Comparison of ENCODE assay signal across 26 mouse cellular contexts in genomic region chr4:116693785-116694184, GRCm38 (mm10). TPM values are rescaled to one million over a fixed set of nuclear protein-coding genes. Genes with fewer than 3 reads are reported as not detected.
DNase-seq lines count a peak whose midpoint lies in the region; ATAC-seq and TF ChIP-seq lines count a peak whose summit lies in the region.
"Had no signal": no experiment of that assay in that cellular context is flagged by ENCODE, and none has a peak within 500 bp of the region (broad histone marks: within the 10 kb centered on the region; RNA-seq: fewer than 3 reads in every experiment).

No protein-coding gene starts in this region.

- no peak overlapping the region for H3K9ac ChIP-seq in liver, adult 2 months (ENCODE audit: low read depth, low read length)
- no peak overlapping the region for H3K9ac ChIP-seq in liver, embryonic 11.5 days (ENCODE audit: low read depth, low read length)
- H3K9ac ChIP-seq in ES-Bruce4 (ENCODE audit: low read depth, poor library complexity, severe bottlenecking) = no peak overlapping the region
- H3K9ac ChIP-seq: embryonic facial prominence, embryonic 13.5 days; embryonic facial prominence, embryonic 15.5 days; forebrain, embryonic 12.5 days had no signal

- peaks cover 11% of the 10 kb centered on the region; the same call in 1 of the 2 replicates for H3K79me2 ChIP-seq in liver, adult 2 months (ENCODE audit: control insufficient read depth, insufficient read depth, low read length)

- no peak overlapping the region for H3K4me3 ChIP-seq in liver, adult 2 months (ENCODE audit: insufficient read depth, low read depth, low read length)
- no peak overlapping the region for H3K4me3 ChIP-seq in liver, embryonic 11.5 days (ENCODE audit: low read depth, low read length)
- H3K4me3 ChIP-seq in ES-Bruce4 (ENCODE audit: low read depth, low read length) = no peak overlapping the region
- H3K4me3 ChIP-seq: embryonic facial prominence, embryonic 13.5 days; embryonic facial prominence, embryonic 15.5 days; erythroblast, embryonic 14.5 days; forebrain, embryonic 10.5 days; forebrain, embryonic 12.5 days had no signal

- H3K4me1 ChIP-seq in liver, adult 2 months (ENCODE audit: control insufficient read depth, insufficient read depth, low read length) = peaks cover 39% of the 10 kb centered on the region
- no peaks in the 10 kb centered on the region for H3K4me1 ChIP-seq in liver, embryonic 11.5 days (replicated peaks; ENCODE audit: control insufficient read depth, insufficient read depth, low read length)
- H3K4me1 ChIP-seq in ES-Bruce4 (ENCODE audit: control insufficient read depth, insufficient read depth, low read length) = no peaks in the 10 kb centered on the region
- H3K4me1 ChIP-seq: embryonic facial prominence, embryonic 15.5 days; forebrain, embryonic 10.5 days; forebrain, embryonic 12.5 days had no signal

- H3K27ac ChIP-seq in liver, adult 2 months (replicated peaks; ENCODE audit: insufficient read depth, low read depth, low read length) = no peak overlapping the region
- no peak overlapping the region for H3K27ac ChIP-seq in liver, embryonic 11.5 days (ENCODE audit: low read depth, low read length)
- H3K27ac ChIP-seq in ES-Bruce4 (ENCODE audit: insufficient read depth, low read length) = 0 out of 2 replicates have a peak overlapping the region, but pooled peaks have one; percentile 16
- H3K27ac ChIP-seq: embryonic facial prominence, embryonic 13.5 days; embryonic facial prominence, embryonic 15.5 days; forebrain, embryonic 10.5 days; forebrain, embryonic 12.5 days had no signal

- H3K27me3 ChIP-seq in liver, adult 2 months (ENCODE audit: control insufficient read depth, insufficient read depth, low read length) = no peaks in the 10 kb centered on the region
- H3K27me3 ChIP-seq in liver, embryonic 11.5 days (replicated peaks; ENCODE audit: control insufficient read depth, insufficient read depth, low read length) = no peaks in the 10 kb centered on the region
- H3K27me3 ChIP-seq in ES-Bruce4 (ENCODE audit: control insufficient read depth, insufficient read depth, low read length, poor library complexity, severe bottlenecking) = no peaks in the 10 kb centered on the region
- H3K27me3 ChIP-seq: embryonic facial prominence, embryonic 13.5 days; embryonic facial prominence, embryonic 15.5 days; forebrain, embryonic 12.5 days had no signal

- no peak for TF ChIP-seq POLR2A in liver, adult 2 months (IDR thresholded peaks at IDR 0.05; ENCODE audit: extremely low read depth, insufficient read depth, low read length)
- no peak for TF ChIP-seq POLR2A in ES-Bruce4 (IDR thresholded peaks at IDR 0.05; ENCODE audit: insufficient read depth, low read length)

- no peak for TF ChIP-seq EP300 in ES-Bruce4 (IDR thresholded peaks at IDR 0.05; ENCODE audit: insufficient read depth, low read depth, low read length)

- ATAC-seq in liver, embryonic 11.5 days (replicated peaks; ENCODE audit: low FRiP score) = no peak
- no peak for ATAC-seq in inflammation-experienced regulatory T-cells, adult 6 months
- ATAC-seq: activated CD4-positive, CD25-positive, alpha-beta regulatory T cell, adult 4 months; forebrain, embryonic 14.5 days; forebrain, embryonic 16.5 days had no signal

- no peaks in the 10 kb centered on the region for H3K9me3 ChIP-seq in liver, embryonic 11.5 days (ENCODE audit: control insufficient read depth, low read length)
- H3K9me3 ChIP-seq in ES-Bruce4 (replicated peaks; ENCODE audit: control insufficient read depth, insufficient read depth, low read length, poor library complexity, severe bottlenecking) = no peaks in the 10 kb centered on the region
- H3K9me3 ChIP-seq: embryonic facial prominence, embryonic 13.5 days; embryonic facial prominence, embryonic 15.5 days; forebrain, embryonic 10.5 days; forebrain, embryonic 12.5 days; G1E had no signal

- TF ChIP-seq CTCF in liver, adult 2 months (IDR thresholded peaks at IDR 0.05; ENCODE audit: low read depth, low read length) = no peak
- TF ChIP-seq CTCF in ES-Bruce4 (IDR thresholded peaks at IDR 0.05; ENCODE audit: low read depth, low read length) = no peak

- H3K36me3 ChIP-seq in liver, adult 2 months (ENCODE audit: control insufficient read depth, insufficient read depth, low read length) = peaks cover 84% of the 10 kb centered on the region
- peaks cover 47% of the 10 kb centered on the region for H3K36me3 ChIP-seq in liver, embryonic 11.5 days (ENCODE audit: control insufficient read depth, insufficient read depth, low read length)
- H3K36me3 ChIP-seq in ES-Bruce4 (ENCODE audit: control insufficient read depth, insufficient read depth, low read length, poor library complexity, severe bottlenecking) = peaks cover 97% of the 10 kb centered on the region

- peak; percentile 35 for DNase-seq in liver, adult 2 months (ENCODE audit: extremely low read depth, low read depth, low spot score)
- DNase-seq in liver, embryonic 11.5 days (ENCODE audit: low spot score) = no peak
- peak; percentile 62 for DNase-seq in Muller cell, postnatal 12 days (ENCODE audit: inconsistent ontology term)
- DNase-seq in brain, adult 2 months (ENCODE audit: low read depth, low spot score) = peak; percentile 67
- DNase-seq in embryo, embryonic 10 days (ENCODE audit: low spot score) = no peak
- no peak for DNase-seq in layer of hippocampus, adult 9-10 months (ENCODE audit: low spot score)
- DNase-seq: adrenal gland, adult 8-10 months; adrenal gland, postnatal 14 days; adrenal gland, postnatal 36 days; cerebellum, adult 11 months; cerebellum, adult 2 months; cerebellum, adult 9-10 months; cerebellum, postnatal 10 days; cerebellum, postnatal 25 days; embryo, embryonic 11 days had no signal

- WGBS in liver, adult 2 months = 34% methylated on average over 2 of the region's 2 CpGs
- 89% methylated on average over 2 of the region's 2 CpGs for WGBS in liver, embryonic 11.5 days

- no peak overlapping the region for H3K4me2 ChIP-seq in liver, embryonic 11.5 days
- H3K4me2 ChIP-seq: embryonic facial prominence, embryonic 13.5 days; embryonic facial prominence, embryonic 15.5 days; forebrain, embryonic 12.5 days had no signal

RNA-seq across cellular contexts. Expression of gene Prdx1, which starts 8.4 kb away (rescaled TPM):
- 868 and 925 TPM in 2 replicates for total RNA-seq in liver, adult 2 months (2014; rRNA removed)
- 376 and 421 TPM in 2 replicates for polyA plus RNA-seq in liver, adult 2 months (2012; rRNA removed)
- 1,160 and 1,259 TPM in 2 replicates for polyA plus RNA-seq in liver, embryonic 11.5 days (2014; fragmentation: Nextera tagmentation; extraction: Ambion mirVana)
- polyA plus RNA-seq in ES-Bruce4 (2011; ENCODE audit: insufficient read depth, insufficient read length, low read depth, missing spikeins) = 1,922 and 2,187 TPM in 2 replicates
- 1,000 to 10,000 TPM in 1 of 3 experiments, 100 to 1,000 TPM in 2; 680 to 1,098 (median 710) TPM for polyA plus RNA-seq in inflammation-experienced regulatory T-cells, adult 6 months (2017; shearing (Covaris generic))

RNA-seq across cellular contexts. Expression of gene Mmachc, which starts 14.4 kb away (rescaled TPM):
- total RNA-seq in liver, adult 2 months (2014; rRNA removed) = 10.3 and 11.3 TPM in 2 replicates
- polyA plus RNA-seq in liver, adult 2 months (2012; rRNA removed) = 15.7 and 17.3 TPM in 2 replicates
- polyA plus RNA-seq in liver, embryonic 11.5 days (2014; fragmentation: Nextera tagmentation; extraction: Ambion mirVana) = 24.2 and 27.4 TPM in 2 replicates
- polyA plus RNA-seq in ES-Bruce4 (2011; ENCODE audit: insufficient read depth, insufficient read length, low read depth, missing spikeins) = 35.9 and 36.1 TPM in 2 replicates
- polyA plus RNA-seq in inflammation-experienced regulatory T-cells, adult 6 months (2017; shearing (Covaris generic)) = 1 to 10 TPM; 4.5 to 8.3 (median 5.2) TPM

RNA-seq across cellular contexts. Expression of gene Ccdc163, which starts 14.5 kb away (rescaled TPM):
- total RNA-seq in liver, adult 2 months (2014; rRNA removed) = 2.7 and 4.2 TPM in 2 replicates
- polyA plus RNA-seq in liver, adult 2 months (2012; rRNA removed) = 9.3 and 13.1 TPM in 2 replicates
- 24.4 and 25.1 TPM in 2 replicates for polyA plus RNA-seq in liver, embryonic 11.5 days (2014; fragmentation: Nextera tagmentation; extraction: Ambion mirVana)
- 45.2 and 49.0 TPM in 2 replicates for polyA plus RNA-seq in ES-Bruce4 (2011; ENCODE audit: insufficient read depth, insufficient read length, low read depth, missing spikeins)
- polyA plus RNA-seq in inflammation-experienced regulatory T-cells, adult 6 months (2017; shearing (Covaris generic)) = 10 to 100 TPM; 29.3 to 64.8 (median 54.4) TPM

RNA-seq across cellular contexts. Expression of gene Tesk2, which starts 27.0 kb away (rescaled TPM):
- total RNA-seq in liver, adult 2 months (2014; rRNA removed) = 11.5 and 13.6 TPM in 2 replicates
- 7.2 and 7.8 TPM in 2 replicates for polyA plus RNA-seq in liver, adult 2 months (2012; rRNA removed)
- polyA plus RNA-seq in liver, embryonic 11.5 days (2014; fragmentation: Nextera tagmentation; extraction: Ambion mirVana) = 3.1 and 4.3 TPM in 2 replicates
- polyA plus RNA-seq in ES-Bruce4 (2011; ENCODE audit: insufficient read depth, insufficient read length, low read depth, missing spikeins) = 20.6 and 21.9 TPM in 2 replicates
- polyA plus RNA-seq in inflammation-experienced regulatory T-cells, adult 6 months (2017; shearing (Covaris generic)) = 1 to 10 TPM; 3.0 to 4.3 (median 4.1) TPM

RNA-seq across cellular contexts. Expression of gene Akr1a1, which starts 42.3 kb away (rescaled TPM):
- 337 and 363 TPM in 2 replicates for total RNA-seq in liver, adult 2 months (2014; rRNA removed)
- polyA plus RNA-seq in liver, adult 2 months (2012; rRNA removed) = 517 and 533 TPM in 2 replicates
- 449 and 453 TPM in 2 replicates for polyA plus RNA-seq in liver, embryonic 11.5 days (2014; fragmentation: Nextera tagmentation; extraction: Ambion mirVana)
- polyA plus RNA-seq in ES-Bruce4 (2011; ENCODE audit: insufficient read depth, insufficient read length, low read depth, missing spikeins) = 280 and 291 TPM in 2 replicates
- polyA plus RNA-seq in inflammation-experienced regulatory T-cells, adult 6 months (2017; shearing (Covaris generic)) = 100 to 1,000 TPM; 297 to 370 (median 348) TPM

Comparison
In these comparisons a context has a peak if more than half of its experiments do, and no peak if none do; other contexts are left out.
1. DNase-seq: peak in liver, adult 2 months (single experiment), Muller cell, postnatal 12 days (single experiment) and brain, adult 2 months (single experiment); none in liver, embryonic 11.5 days (single experiment), embryo, embryonic 10 days (single experiment) and layer of hippocampus, adult 9-10 months (single experiment).